Mouse (Mus musculus) stomach, embryonic 15.5 days (tissue): ENCODE data around the gene Fam104a. TPM values are rescaled to one million over a fixed set of nuclear protein-coding genes. Genes with fewer than 3 reads are reported as not detected.
A peak's percentile ranks its signal among the peaks of the same experiment; 100 is the strongest.
"Not testable (repeated sequence)": the region's sequence is repeated elsewhere in the genome, so short reads cannot be mapped to it uniquely, and the experiment has no call there.

Experiments used
- ATAC-seq: fragments of 200-750 bp; cut with Nextera tagmentation; 2 replicates; pipeline ENCODE4 v1.8.0; 2017; ENCODE audit warnings: low read depth, moderate number of reproducible peaks, moderate TSS enrichment; ENCODE audit not compliant: insufficient read depth, low FRiP score
- H3K27ac ChIP-seq: fragments of 300-500 bp; sonication (generic); 2 replicates; pipeline ENCODE4 v1.5.1; 2015; ENCODE audit warnings: mild to moderate bottlenecking, inconsistent platforms
- H3K27me3 ChIP-seq: fragments of 300-500 bp; sonication (generic); replicated peaks from 2 replicates; pipeline ENCODE4 v1.6.1; 2015; ENCODE audit warnings: inconsistent platforms
- H3K36me3 ChIP-seq: fragments of 300-500 bp; sonication (generic); 2 replicates; pipeline ENCODE4 v1.6.1; 2015; ENCODE audit warnings: inconsistent platforms
- H3K4me1 ChIP-seq: fragments of 300-500 bp; sonication (generic); 2 replicates; pipeline ENCODE4 v1.6.1; 2015; ENCODE audit warnings: inconsistent platforms
- H3K4me2 ChIP-seq: fragments of 300-500 bp; sonication (generic); 2 replicates; pipeline ENCODE4 v1.6.1; 2015; ENCODE audit warnings: mild to moderate bottlenecking, inconsistent platforms
- H3K4me3 ChIP-seq: fragments of 300-500 bp; sonication (generic); replicated peaks from 2 replicates; pipeline ENCODE4 v1.5.1; 2015; ENCODE audit warnings: inconsistent platforms
- H3K9ac ChIP-seq: fragments of 300-500 bp; sonication (generic); 2 replicates; pipeline ENCODE4 v1.6.1; 2015; ENCODE audit warnings: inconsistent platforms
- H3K9me3 ChIP-seq: fragments of 300-500 bp; sonication (generic); 2 replicates; pipeline ENCODE4 v1.6.1; 2016; ENCODE audit warnings: inconsistent platforms
- WGBS: fragments of 180-500 bp; shearing (Covaris S2); methylation state at CpG from one replicate; pipeline ENCODE4 v1.1.7; 2015; 5-methylcytosine and 5-hydroxymethylcytosine counted together
- polyA plus RNA-seq: library from polyadenylated mRNA; unstranded; fragments of >200 nt; fragmentation: Nextera tagmentation; extraction: Ambion mirVana; gene quantifications from 2 replicates; pipeline ENCODE4 v1.2.1, GENCODE M21; 2015

Gene Fam104a
- polyA plus RNA-seq, 1 experiment from 2014 or later, result 49.8 TPM

- no peaks in the 10 kb centered on the region for H3K9me3 ChIP-seq
- no peak for ATAC-seq
- WGBS, result 91% methylated on average over 5 of the region's 5 CpGs
- no peak overlapping the region for H3K4me3 ChIP-seq
- no peaks in the 10 kb centered on the region for H3K27me3 ChIP-seq
- H3K4me2 ChIP-seq, result no peak overlapping the region
- H3K4me1 ChIP-seq, result no peaks in the 10 kb centered on the region
- no peak overlapping the region for H3K9ac ChIP-seq
- peaks cover 27% of the 10 kb centered on the region; the same call in 1 of the 2 replicates for H3K36me3 ChIP-seq
- no peak overlapping the region for H3K27ac ChIP-seq
Observed at GRCm38 (mm10) chr11:113674595-113674994, 9.4 kb downstream of the Fam104a start.

GRCm38 (mm10) chr11:113673614-113674013, 10.3 kb downstream of the Fam104a start:
- Histone ChIP-seq H3K27ac (peak overlapping the region; percentile 40; the same call in 1 of the 2 replicates), H3K4me1 (peaks cover 1% of the 10 kb centered on the region; the same call in 1 of the 2 replicates), H3K9me3 (no peaks in the 10 kb centered on the region), H3K4me2 (no peak overlapping the region), H3K36me3 (peaks cover 27% of the 10 kb centered on the region; the same call in 1 of the 2 replicates), H3K27me3 (no peaks in the 10 kb centered on the region), H3K4me3 (no peak overlapping the region), H3K9ac (no peak overlapping the region)
- ATAC-seq, result no peak
- 89% methylated on average over 4 of the region's 4 CpGs for WGBS

- no peak overlapping the region for H3K4me3 ChIP-seq
- H3K36me3 ChIP-seq, result peaks cover 18% of the 10 kb centered on the region; the same call in 1 of the 2 replicates
- no peak overlapping the region for H3K4me2 ChIP-seq
- WGBS, result 80% methylated on average over 4 of the region's 4 CpGs
- H3K27me3 ChIP-seq, result no peaks in the 10 kb centered on the region
- no peaks in the 10 kb centered on the region for H3K9me3 ChIP-seq
- H3K27ac ChIP-seq, result no peak overlapping the region
- peaks cover 11% of the 10 kb centered on the region for H3K4me1 ChIP-seq
- H3K9ac ChIP-seq, result no peak overlapping the region
- ATAC-seq, result no peak
Observed at GRCm38 (mm10) chr11:113669711-113670110, 14.2 kb downstream of the Fam104a start.

GRCm38 (mm10) chr11:113668857-113669256, 15.1 kb downstream of the Fam104a start:
- H3K9me3 ChIP-seq, result no peaks in the 10 kb centered on the region
- ATAC-seq, result no peak
- no peaks in the 10 kb centered on the region for H3K27me3 ChIP-seq
- no peak overlapping the region for H3K4me3 ChIP-seq
- peaks cover 21% of the 10 kb centered on the region; the same call in 1 of the 2 replicates for H3K36me3 ChIP-seq
- H3K9ac ChIP-seq, result no peak overlapping the region
- WGBS, result 83% methylated on average over 5 of the region's 5 CpGs
- no peak overlapping the region for H3K4me2 ChIP-seq
- peaks cover 11% of the 10 kb centered on the region for H3K4me1 ChIP-seq
- H3K27ac ChIP-seq, result peak overlapping the region; percentile 85; the same call in 1 of the 2 replicates

- ATAC-seq, result peak; percentile 7; the same call in 1 of the 2 replicates
- no peaks in the 10 kb centered on the region for H3K9me3 ChIP-seq
- peaks cover 11% of the 10 kb centered on the region for H3K4me1 ChIP-seq
- no peak overlapping the region for H3K4me2 ChIP-seq
- peak overlapping the region; percentile 85 for H3K27ac ChIP-seq
- peaks cover 17% of the 10 kb centered on the region for H3K36me3 ChIP-seq
- no peak overlapping the region for H3K9ac ChIP-seq
- H3K4me3 ChIP-seq, result no peak overlapping the region
- no peaks in the 10 kb centered on the region for H3K27me3 ChIP-seq
- WGBS, result 58% methylated on average over 4 of the region's 4 CpGs
Observed at GRCm38 (mm10) chr11:113667704-113668103, 16.3 kb downstream of the Fam104a start.

- H3K27ac ChIP-seq, result peak overlapping the region; percentile 85
- peak; percentile 80 for ATAC-seq
- no peaks in the 10 kb centered on the region for H3K27me3 ChIP-seq
- peak overlapping the region; percentile 25; the same call in 1 of the 2 replicates for H3K4me2 ChIP-seq
- 58% methylated on average over 2 of the region's 2 CpGs for whole genome bisulfite sequencing
- peaks cover 20% of the 10 kb centered on the region for H3K36me3 ChIP-seq
- no peak overlapping the region for H3K4me3 ChIP-seq
- no peaks in the 10 kb centered on the region for H3K9me3 ChIP-seq
- H3K4me1 ChIP-seq, result peaks cover 11% of the 10 kb centered on the region
- H3K9ac ChIP-seq, result no peak overlapping the region
Observed at GRCm38 (mm10) chr11:113667122-113667521, 16.8 kb downstream of the Fam104a start.

GRCm38 (mm10) chr11:113666648-113667047, 17.3 kb downstream of the Fam104a start:
- peak; percentile 49; the same call in 1 of the 2 replicates for ATAC-seq
- Histone ChIP-seq H3K4me1 (peaks cover 11% of the 10 kb centered on the region), H3K9me3 (no peaks in the 10 kb centered on the region), H3K27ac (peak overlapping the region; percentile 85), H3K36me3 (peaks cover 25% of the 10 kb centered on the region), H3K27me3 (no peaks in the 10 kb centered on the region), H3K4me3 (no peak overlapping the region), H3K4me2 (peak overlapping the region; percentile 25; the same call in 1 of the 2 replicates), H3K9ac (no peak overlapping the region)
- WGBS, result 49% methylated on average over 10 of the region's 10 CpGs

- peaks cover 11% of the 10 kb centered on the region for H3K4me1 ChIP-seq
- H3K27me3 ChIP-seq, result no peaks in the 10 kb centered on the region
- no peak overlapping the region for H3K4me3 ChIP-seq
- H3K9ac ChIP-seq, result no peak overlapping the region
- no peaks in the 10 kb centered on the region for H3K9me3 ChIP-seq
- H3K27ac ChIP-seq, result no peak overlapping the region; the same call in 1 of the 2 replicates
- WGBS, result 64% methylated on average over 6 of the region's 6 CpGs
- H3K36me3 ChIP-seq, result peaks cover 26% of the 10 kb centered on the region
- H3K4me2 ChIP-seq, result no peak overlapping the region
- ATAC-seq, result no peak
Observed at GRCm38 (mm10) chr11:113666205-113666604, 17.8 kb downstream of the Fam104a start.

GRCm38 (mm10) chr11:113664279-113664678, 19.7 kb downstream of the Fam104a start:
- H3K27ac ChIP-seq, result no peak overlapping the region
- H3K36me3 ChIP-seq, result peaks cover 30% of the 10 kb centered on the region
- no peaks in the 10 kb centered on the region for H3K9me3 ChIP-seq
- WGBS, result 73% methylated on average over 2 of the region's 2 CpGs
- ATAC-seq, result no peak
- H3K4me1 ChIP-seq, result peaks cover 11% of the 10 kb centered on the region
- no peak overlapping the region for H3K4me3 ChIP-seq
- H3K27me3 ChIP-seq, result no peaks in the 10 kb centered on the region
- no peak overlapping the region for H3K9ac ChIP-seq
- H3K4me2 ChIP-seq, result no peak overlapping the region

- no peak overlapping the region for H3K9ac ChIP-seq
- 90% methylated on average over 18 of the region's 18 CpGs for WGBS
- H3K4me1 ChIP-seq, result no peaks in the 10 kb centered on the region
- no peaks in the 10 kb centered on the region for H3K27me3 ChIP-seq
- H3K4me2 ChIP-seq, result no peak overlapping the region
- no peak overlapping the region for H3K27ac ChIP-seq
- ATAC-seq, result no peak
- H3K36me3 ChIP-seq, result peaks cover 49% of the 10 kb centered on the region
- no peaks in the 10 kb centered on the region for H3K9me3 ChIP-seq
- no peak overlapping the region for H3K4me3 ChIP-seq
Observed at GRCm38 (mm10) chr11:113661835-113662351, 22.1 kb downstream of the Fam104a start.

- no peak overlapping the region for H3K4me3 ChIP-seq
- WGBS, result 94% methylated on average over 11 of the region's 11 CpGs
- no peak overlapping the region for H3K4me2 ChIP-seq
- H3K36me3 ChIP-seq, result peaks cover 58% of the 10 kb centered on the region
- H3K9ac ChIP-seq, result no peak overlapping the region
- H3K9me3 ChIP-seq, result no peaks in the 10 kb centered on the region
- H3K27ac ChIP-seq, result no peak overlapping the region
- no peaks in the 10 kb centered on the region for H3K4me1 ChIP-seq
- no peak for ATAC-seq
- H3K27me3 ChIP-seq, result no peaks in the 10 kb centered on the region
Observed at GRCm38 (mm10) chr11:113660940-113661339, 23.0 kb downstream of the Fam104a start.

- H3K4me1 ChIP-seq, H3K27me3 ChIP-seq, H3K27ac ChIP-seq, ATAC-seq, H3K9ac ChIP-seq, H3K9me3 ChIP-seq, H3K4me2 ChIP-seq, H3K4me3 ChIP-seq: not testable (repeated sequence)
- WGBS, result 93% methylated on average over 3 of the region's 3 CpGs
- peaks cover 66% of the 10 kb centered on the region for H3K36me3 ChIP-seq
Observed at GRCm38 (mm10) chr11:113660213-113660612, 23.7 kb downstream of the Fam104a start.
